Mouse (Mus musculus) testis, adult 2 months (tissue): ENCODE data around the gene Fbxo28.

Experiments
- CTCF ChIP-seq: fragments of 200-500 bp; IDR thresholded peaks from 2 replicates; pipeline ENCODE4 v1.5.1; 2012; ENCODE audit warnings: low read depth, mild to moderate bottlenecking, inconsistent platforms, low read length, moderate library complexity; ENCODE audit not compliant: control insufficient read depth, insufficient read depth, insufficient replicate concordance
- POLR2A ChIP-seq: fragments of 200-500 bp; IDR thresholded peaks from 2 replicates; pipeline ENCODE4 v1.6.1; 2012; ENCODE audit warnings: low read depth, mild to moderate bottlenecking, inconsistent platforms, low read length, moderate library complexity; ENCODE audit not compliant: control insufficient read depth

- TF ChIP-seq POLR2A (no peak), CTCF (no peak)
Measured at GRCm38 (mm10) chr1:182296141-182296540, 45.3 kb downstream of the Fbxo28 start.
